Mouse (Mus musculus) heart, postnatal 10 days (tissue): ENCODE measurements at regions not wholly inside any gene's neighbourhood (a gene's known extent, or its start where the extent isn't known, plus 50 kb on each side); places are given as distances from the start of the nearest gene placed in this dataset.

Experiments
- DNase-seq, 2 experiments: peaks; one replicate each; pipeline ENCODE4 v3.0.0; 2021
- intact Hi-C: fragments of 180-260 bp; cut with DNase I; formaldehyde crosslinking; loops from one replicate; pipeline ENCODE4 v1.15.1; 2025

DNA sequence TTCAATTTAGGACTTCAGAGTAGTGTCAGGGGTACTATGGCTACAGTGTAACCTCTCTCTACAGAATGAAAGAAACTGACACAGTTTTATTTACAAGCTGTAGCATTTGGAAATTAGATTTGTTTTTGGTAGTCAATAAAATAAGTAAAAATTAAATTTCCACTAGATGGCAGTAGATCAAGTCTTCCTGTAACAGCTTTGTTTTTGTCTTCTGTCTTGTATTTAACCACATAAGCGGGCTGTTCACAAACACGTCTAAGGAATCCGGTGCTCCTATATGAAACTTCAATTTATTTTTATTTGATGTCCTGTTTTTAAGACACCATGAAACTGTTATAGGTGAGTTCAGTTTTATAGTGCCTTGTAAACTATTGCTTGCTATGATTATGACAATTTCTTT is 238.8 kb downstream of the Usp25 start:
- intact Hi-C loops: loop anchor here (2.0 to 5.0 kb wide), 3 partner anchors 75 to 904 kb away; no protein-coding TSS in a partner anchor
- no peak for DNase-seq

DNA sequence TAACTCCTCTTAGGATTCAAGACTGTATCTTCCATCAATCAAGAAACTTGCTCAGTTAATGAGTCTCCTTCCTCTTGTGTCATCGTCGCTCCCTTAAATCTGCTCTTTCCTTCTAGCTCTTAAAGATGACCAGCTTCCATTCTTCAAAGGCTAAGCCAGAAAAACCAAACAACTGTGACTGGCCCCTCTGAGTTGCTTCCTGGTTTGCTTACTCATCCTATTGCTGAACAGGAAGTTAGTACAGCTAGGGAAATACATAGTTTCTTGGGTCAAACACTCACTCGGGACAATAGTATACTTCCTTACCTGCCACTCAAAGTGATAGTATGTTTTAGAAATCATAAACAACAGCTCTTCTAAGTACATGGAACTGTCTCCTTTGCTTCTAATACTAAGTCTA is 237.9 kb downstream of the Usp25 start:
- no peak for DNase-seq
- intact Hi-C loops: loop anchor here (5.0 kb wide), 1 partner anchor 76 kb away; no protein-coding TSS in a partner anchor

DNA sequence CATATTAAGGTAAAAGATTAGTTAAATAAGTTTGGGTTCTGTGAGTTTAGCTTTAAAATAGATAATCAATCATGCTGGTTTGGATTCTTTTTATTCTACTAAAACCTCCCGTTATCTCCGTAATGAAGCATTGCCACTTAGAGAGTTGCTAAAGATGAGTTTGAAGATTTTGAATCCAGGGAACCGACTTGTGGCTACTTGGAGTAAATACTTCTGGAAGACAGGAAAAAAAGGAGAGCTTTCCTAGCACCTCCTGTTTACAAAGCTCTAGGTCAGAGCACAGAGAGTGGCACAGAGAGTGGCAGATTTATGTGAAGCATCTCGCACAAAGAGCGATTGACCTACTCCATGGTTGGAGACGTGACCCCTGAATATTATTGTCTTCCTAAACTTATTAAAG is 227.4 kb downstream of the Usp25 start:
- intact Hi-C loops: no loop called here
- no peak for DNase-seq

DNA sequence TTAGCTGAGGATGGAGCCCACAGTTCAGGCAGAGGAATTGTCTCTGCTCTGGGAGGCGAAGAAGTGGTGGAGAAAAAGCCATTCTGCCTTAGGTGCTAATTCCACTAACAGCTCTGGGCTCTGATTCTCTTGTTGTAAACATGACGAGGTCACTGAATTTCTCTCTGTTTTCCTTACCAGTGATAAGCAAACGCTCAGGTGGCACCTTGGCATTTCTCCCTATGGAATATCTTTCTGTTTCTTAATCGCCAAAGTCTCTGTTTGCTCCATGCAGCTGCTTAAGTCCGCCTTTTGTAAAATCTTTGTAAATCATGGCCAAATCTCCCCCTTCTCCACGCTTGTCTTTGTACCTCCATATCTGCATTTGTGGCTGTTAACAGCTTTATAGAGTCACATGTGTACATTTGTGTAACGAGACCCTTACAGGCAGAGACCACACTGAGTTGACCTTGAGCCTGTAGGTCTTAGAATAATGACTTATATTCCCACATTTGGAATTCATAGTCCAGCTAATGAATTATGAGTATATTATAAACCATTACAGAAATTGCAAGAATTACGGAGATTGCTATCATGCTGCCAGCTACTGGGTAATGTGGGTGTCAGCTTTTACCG is 225.8 kb downstream of the Usp25 start:
- intact Hi-C loops: no loop called here

DNA sequence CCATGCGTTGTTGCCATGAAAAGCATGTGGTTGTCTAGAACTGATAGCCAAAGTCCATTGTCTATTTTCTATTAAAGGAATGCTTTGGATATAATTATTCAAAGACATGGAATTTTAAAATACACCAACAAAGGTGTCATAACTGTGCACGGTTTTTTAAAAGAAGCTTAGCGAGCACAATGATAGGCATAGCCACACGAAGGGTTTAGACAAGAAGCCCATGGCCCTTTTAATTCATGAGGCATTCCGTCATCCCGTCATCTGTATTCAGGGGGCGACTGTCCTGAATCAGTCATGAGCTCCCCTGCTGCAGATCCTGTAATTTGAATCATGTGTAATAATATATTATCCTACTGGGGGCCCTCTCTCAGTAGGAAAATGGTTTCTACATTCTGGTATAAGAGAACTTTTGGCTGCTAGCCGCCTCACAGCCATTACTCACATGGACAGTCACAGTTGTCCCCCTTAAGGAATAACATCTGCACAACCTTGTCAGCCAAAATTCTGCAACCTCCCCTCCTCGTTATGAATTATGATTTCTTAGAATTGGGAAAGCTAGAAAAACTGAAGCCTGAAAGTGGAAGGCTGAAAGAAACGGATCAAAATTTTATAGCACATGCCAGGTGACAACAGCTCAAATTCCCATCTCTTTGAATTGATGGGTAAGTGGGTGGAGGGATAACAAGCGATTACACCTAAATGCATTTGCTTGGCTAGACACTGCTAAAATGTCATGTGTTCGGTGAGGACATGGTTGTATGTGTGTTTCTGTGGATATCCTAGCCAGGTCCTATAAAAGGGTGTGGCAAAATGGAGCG is 225.1 kb downstream of the Usp25 start:
- peak in 1 of 2 experiments; percentile 14 for DNase-seq
- intact Hi-C loops: no loop called here

More for the DNA sequence above, 225.8 kb downstream of the Usp25 start:
- no peak for DNase-seq

DNA sequence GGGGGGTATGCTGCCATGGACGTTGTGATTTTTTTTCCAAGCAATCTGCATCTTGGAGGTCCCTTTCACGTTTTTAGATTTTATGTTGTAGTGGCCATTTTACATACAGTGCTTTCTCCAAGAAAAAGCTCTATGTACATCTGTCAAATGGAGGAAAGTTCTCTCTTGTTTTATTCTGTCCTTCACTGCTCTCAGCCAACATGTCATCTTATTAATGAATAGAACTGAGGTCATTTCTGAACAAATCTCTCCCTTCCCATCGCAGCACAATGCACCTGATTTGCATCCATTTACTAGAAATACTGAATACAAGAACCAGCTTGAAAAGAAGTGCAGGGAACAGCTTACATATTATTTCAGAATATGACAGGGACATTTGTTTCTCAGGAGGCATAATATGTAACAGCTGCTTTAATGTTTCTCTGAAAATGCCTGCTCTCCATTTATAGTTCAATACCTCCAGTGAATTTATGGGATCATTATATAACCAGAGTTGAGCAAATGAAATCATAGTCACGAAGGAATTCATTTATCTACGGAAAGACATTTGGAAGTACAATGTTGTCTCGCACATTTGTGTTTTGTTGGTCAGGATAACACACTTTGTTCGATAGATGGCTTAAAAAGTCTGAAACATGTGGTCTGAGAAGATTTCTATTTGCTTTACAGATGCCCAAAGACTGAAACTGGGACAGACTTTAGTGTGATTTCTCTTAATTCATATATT is 224.3 kb downstream of the Usp25 start:
- DNase-seq: no peak
- intact Hi-C loops: no loop called here

DNA sequence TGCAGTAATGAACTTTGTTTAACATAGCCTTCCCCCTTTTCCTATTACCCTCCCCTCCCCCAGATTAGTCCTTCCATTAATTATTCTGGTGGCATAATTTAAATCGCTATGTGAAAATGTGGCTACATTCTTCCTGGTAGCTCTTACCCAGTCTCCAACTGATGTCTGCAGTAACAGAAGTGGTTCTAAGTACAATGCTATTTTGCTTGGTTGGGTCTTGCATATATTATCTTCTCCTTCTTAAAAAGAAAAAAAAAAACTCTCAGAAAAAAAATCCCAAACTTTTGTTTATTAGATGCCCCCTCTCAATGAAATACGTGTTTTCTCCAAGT is 223.7 kb downstream of the Usp25 start:
- intact Hi-C loops: no loop called here
- no peak for DNase-seq

DNA sequence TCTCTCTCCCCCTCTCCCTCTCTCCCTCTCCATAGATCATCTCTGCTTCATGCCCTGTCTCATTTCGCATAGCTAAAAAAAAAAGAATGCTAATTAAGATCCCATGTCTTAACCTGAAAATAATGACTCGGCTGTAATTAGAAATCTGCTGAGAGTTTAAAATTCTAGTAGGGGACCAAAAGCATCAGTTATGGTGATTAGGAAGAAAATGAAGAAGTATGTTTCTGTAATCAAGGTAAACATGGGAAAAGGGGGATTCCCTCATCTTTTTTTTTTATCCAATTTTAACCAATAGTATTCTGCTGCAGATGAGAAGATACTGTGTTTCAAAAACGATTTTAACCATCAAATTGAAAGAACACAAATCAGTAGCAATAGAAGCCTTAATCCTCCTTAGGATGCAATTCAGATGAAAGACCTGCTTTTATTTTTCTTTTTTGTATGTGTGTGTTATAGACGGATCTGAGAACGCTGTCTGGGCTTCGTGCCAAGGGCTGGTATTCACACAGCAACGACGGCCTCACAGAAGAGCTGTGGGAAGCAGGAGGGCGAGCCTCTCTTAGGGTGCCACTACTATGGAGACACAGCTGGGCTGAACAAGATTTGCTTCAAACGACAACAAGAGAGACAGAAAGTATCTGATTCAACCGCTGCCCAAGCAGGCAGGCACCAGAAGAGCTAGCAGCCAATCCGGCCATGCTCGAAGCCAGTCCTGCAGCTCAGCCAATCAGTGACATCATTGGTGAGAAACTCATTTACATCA is 223.2 kb downstream of the Usp25 start:
- peak; percentile 18 to 48 for DNase-seq
- intact Hi-C loops: no loop called here

DNA sequence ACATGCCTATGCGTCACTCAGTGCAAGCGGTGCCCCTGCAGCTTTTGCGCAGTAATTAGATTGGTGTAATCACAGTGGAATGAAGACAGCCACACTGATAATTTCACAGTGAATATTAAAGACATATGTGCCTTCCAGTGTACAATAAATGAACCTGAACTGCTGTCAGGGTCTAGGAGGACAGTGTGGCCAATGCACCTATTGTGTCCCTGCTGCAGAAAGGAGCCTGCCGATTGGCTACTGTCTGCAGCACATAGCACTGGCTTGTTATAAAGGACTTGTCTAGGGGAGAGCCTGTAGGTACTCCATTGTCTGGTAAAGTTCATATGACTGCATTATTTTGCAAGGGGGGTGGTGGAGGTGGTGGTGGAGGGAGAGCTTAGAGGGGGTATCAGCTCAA is 222.5 kb downstream of the Usp25 start:
- no peak for DNase-seq
- intact Hi-C loops: no loop called here

DNA sequence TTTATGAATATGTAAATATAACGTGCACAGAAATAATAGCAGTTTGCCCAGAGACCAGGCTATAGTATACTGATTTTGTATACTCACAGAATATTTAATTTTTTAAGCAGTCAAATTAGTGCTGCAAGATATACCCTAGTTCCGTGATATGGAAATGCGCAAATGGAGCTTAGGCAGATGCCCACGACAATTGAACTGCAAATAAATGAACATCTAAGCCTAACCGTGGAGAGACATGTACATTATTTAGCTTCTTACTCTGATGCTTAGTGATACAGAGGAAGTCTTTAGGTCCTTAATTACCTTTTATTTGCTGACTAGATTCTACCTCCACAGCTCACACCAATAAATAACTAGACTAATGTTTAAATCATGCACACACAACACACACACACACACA is 221.9 kb downstream of the Usp25 start:
- DNase-seq: no peak
- intact Hi-C loops: no loop called here
